Mouse (Mus musculus): Measurements from ENCODE around the gene Srrm4. TPM values are rescaled to one million over a fixed set of nuclear protein-coding genes. Genes with fewer than 3 reads are reported as not detected.

The Srrm4 gene
- polyA plus RNA-seq, 1 experiment from 2014 or later, result 0.09 TPM

- H3K4me2 ChIP-seq (ENCODE audit: low read depth, severe bottlenecking), result no peak overlapping the region
- H3K9ac ChIP-seq (ENCODE audit: low read length), result no peak overlapping the region
- H3K27ac ChIP-seq (replicated peaks; ENCODE audit: low read depth, low read length), result no peak overlapping the region
- H3K36me3 ChIP-seq (ENCODE audit: control insufficient read depth, insufficient read depth, low read length), result no peaks in the 10 kb centered on the region
- no peak for DNase-seq (ENCODE audit: low spot score)
- H3K4me1 ChIP-seq (ENCODE audit: control insufficient read depth, insufficient read depth, low read length), result peaks cover 2% of the 10 kb centered on the region; the same call in 1 of the 2 replicates
- no peaks in the 10 kb centered on the region for H3K9me3 ChIP-seq (ENCODE audit: control insufficient read depth, low read length)
- ATAC-seq (ENCODE audit: insufficient number of reproducible peaks, low FRiP score, low TSS enrichment, low read depth), result no peak
- 46% methylated on average over 7 of the region's 7 CpGs for WGBS
- no peak overlapping the region for H3K4me3 ChIP-seq (ENCODE audit: low read depth, low read length)
- H3K27me3 ChIP-seq (ENCODE audit: control insufficient read depth, insufficient read depth, low read length), result no peaks in the 10 kb centered on the region
Measured at GRCm38 (mm10) chr5:116494377-116494776, 97.2 kb downstream of the Srrm4 start.

- DNase-seq (ENCODE audit: low spot score), result no peak
- WGBS, result 77% methylated on average over 3 of the region's 3 CpGs
- Histone ChIP-seq H3K27ac (replicated peaks; ENCODE audit: low read depth, low read length) (no peak overlapping the region), H3K27me3 (ENCODE audit: control insufficient read depth, insufficient read depth, low read length) (no peaks in the 10 kb centered on the region), H3K4me3 (ENCODE audit: low read depth, low read length) (no peak overlapping the region), H3K9me3 (ENCODE audit: control insufficient read depth, low read length) (no peaks in the 10 kb centered on the region), H3K4me2 (ENCODE audit: low read depth, severe bottlenecking) (no peak overlapping the region), H3K9ac (ENCODE audit: low read length) (no peak overlapping the region), H3K36me3 (ENCODE audit: control insufficient read depth, insufficient read depth, low read length) (no peaks in the 10 kb centered on the region), H3K4me1 (ENCODE audit: control insufficient read depth, insufficient read depth, low read length) (peaks cover 2% of the 10 kb centered on the region; the same call in 1 of the 2 replicates)
- ATAC-seq (ENCODE audit: insufficient number of reproducible peaks, low FRiP score, low TSS enrichment, low read depth), result no peak
Measured at GRCm38 (mm10) chr5:116492726-116493125, 98.9 kb downstream of the Srrm4 start.

- Histone ChIP-seq H3K9me3 (ENCODE audit: control insufficient read depth, low read length) (no peaks in the 10 kb centered on the region), H3K4me2 (ENCODE audit: low read depth, severe bottlenecking) (no peak overlapping the region), H3K27ac (replicated peaks; ENCODE audit: low read depth, low read length) (no peak overlapping the region), H3K36me3 (ENCODE audit: control insufficient read depth, insufficient read depth, low read length) (no peaks in the 10 kb centered on the region), H3K4me3 (ENCODE audit: low read depth, low read length) (no peak overlapping the region), H3K4me1 (ENCODE audit: control insufficient read depth, insufficient read depth, low read length) (no peaks in the 10 kb centered on the region), H3K9ac (ENCODE audit: low read length) (no peak overlapping the region), H3K27me3 (ENCODE audit: control insufficient read depth, insufficient read depth, low read length) (no peaks in the 10 kb centered on the region)
- WGBS, result 70% methylated on average over 12 of the region's 12 CpGs
- no peak for ATAC-seq (ENCODE audit: insufficient number of reproducible peaks, low FRiP score, low TSS enrichment, low read depth)
- DNase-seq (ENCODE audit: low spot score), result no peak
Measured at GRCm38 (mm10) chr5:116491794-116492420, 99.7 kb downstream of the Srrm4 start.

- ATAC-seq (ENCODE audit: insufficient number of reproducible peaks, low FRiP score, low TSS enrichment, low read depth) (no peak), DNase-seq (ENCODE audit: low spot score) (no peak)
- Histone ChIP-seq H3K27ac (replicated peaks; ENCODE audit: low read depth, low read length) (no peak overlapping the region), H3K36me3 (ENCODE audit: control insufficient read depth, insufficient read depth, low read length) (no peaks in the 10 kb centered on the region), H3K4me1 (ENCODE audit: control insufficient read depth, insufficient read depth, low read length) (no peaks in the 10 kb centered on the region), H3K4me2 (ENCODE audit: low read depth, severe bottlenecking) (no peak overlapping the region), H3K9ac (ENCODE audit: low read length) (no peak overlapping the region), H3K4me3 (ENCODE audit: low read depth, low read length) (no peak overlapping the region), H3K27me3 (ENCODE audit: control insufficient read depth, insufficient read depth, low read length) (no peaks in the 10 kb centered on the region), H3K9me3 (ENCODE audit: control insufficient read depth, low read length) (no peaks in the 10 kb centered on the region)
- 70% methylated on average over 5 of the region's 5 CpGs for WGBS
Measured at GRCm38 (mm10) chr5:116490826-116491225, 100.8 kb downstream of the Srrm4 start.

- no peaks in the 10 kb centered on the region for H3K9me3 ChIP-seq (ENCODE audit: control insufficient read depth, low read length)
- no peak overlapping the region for H3K4me2 ChIP-seq (ENCODE audit: low read depth, severe bottlenecking)
- DNase-seq (ENCODE audit: low spot score) (no peak), ATAC-seq (ENCODE audit: insufficient number of reproducible peaks, low FRiP score, low TSS enrichment, low read depth) (no peak)
- no peaks in the 10 kb centered on the region for H3K36me3 ChIP-seq (ENCODE audit: control insufficient read depth, insufficient read depth, low read length)
- H3K4me3 ChIP-seq (ENCODE audit: low read depth, low read length), result no peak overlapping the region
- no peak overlapping the region for H3K27ac ChIP-seq (replicated peaks; ENCODE audit: low read depth, low read length)
- 0 out of 2 replicates have a peak, but pooled peaks cover 3% of the 10 kb centered on the region for H3K4me1 ChIP-seq (ENCODE audit: control insufficient read depth, insufficient read depth, low read length)
- no peak overlapping the region for H3K9ac ChIP-seq (ENCODE audit: low read length)
- H3K27me3 ChIP-seq (ENCODE audit: control insufficient read depth, insufficient read depth, low read length), result no peaks in the 10 kb centered on the region
- 60% methylated on average over 8 of the region's 8 CpGs for WGBS
Measured at GRCm38 (mm10) chr5:116489621-116490020, 102.0 kb downstream of the Srrm4 start.

GRCm38 (mm10) chr5:116486135-116486534, 105.5 kb downstream of the Srrm4 start:
- Histone ChIP-seq H3K36me3 (ENCODE audit: control insufficient read depth, insufficient read depth, low read length) (no peaks in the 10 kb centered on the region), H3K27me3 (ENCODE audit: control insufficient read depth, insufficient read depth, low read length) (no peaks in the 10 kb centered on the region), H3K27ac (replicated peaks; ENCODE audit: low read depth, low read length) (no peak overlapping the region), H3K9ac (ENCODE audit: low read length) (no peak overlapping the region), H3K4me1 (ENCODE audit: control insufficient read depth, insufficient read depth, low read length) (0 out of 2 replicates have a peak, but pooled peaks cover 3% of the 10 kb centered on the region), H3K9me3 (ENCODE audit: control insufficient read depth, low read length) (no peaks in the 10 kb centered on the region), H3K4me3 (ENCODE audit: low read depth, low read length) (no peak overlapping the region), H3K4me2 (ENCODE audit: low read depth, severe bottlenecking) (no peak overlapping the region)
- no peak for DNase-seq (ENCODE audit: low spot score)
- WGBS, result 56% methylated on average over 4 of the region's 4 CpGs
- ATAC-seq (ENCODE audit: insufficient number of reproducible peaks, low FRiP score, low TSS enrichment, low read depth), result no peak

- ATAC-seq (ENCODE audit: insufficient number of reproducible peaks, low FRiP score, low TSS enrichment, low read depth) (no peak), DNase-seq (ENCODE audit: low spot score) (peak; percentile 53)
- WGBS, result 30% methylated on average over 5 of the region's 5 CpGs
- H3K27me3 ChIP-seq (ENCODE audit: control insufficient read depth, insufficient read depth, low read length), result no peaks in the 10 kb centered on the region
- H3K4me1 ChIP-seq (ENCODE audit: control insufficient read depth, insufficient read depth, low read length), result 0 out of 2 replicates have a peak, but pooled peaks cover 3% of the 10 kb centered on the region
- H3K9ac ChIP-seq (ENCODE audit: low read length), result no peak overlapping the region
- H3K36me3 ChIP-seq (ENCODE audit: control insufficient read depth, insufficient read depth, low read length), result no peaks in the 10 kb centered on the region
- H3K4me2 ChIP-seq (ENCODE audit: low read depth, severe bottlenecking), result no peak overlapping the region
- H3K4me3 ChIP-seq (ENCODE audit: low read depth, low read length), result no peak overlapping the region
- H3K9me3 ChIP-seq (ENCODE audit: control insufficient read depth, low read length), result no peaks in the 10 kb centered on the region
- no peak overlapping the region for H3K27ac ChIP-seq (replicated peaks; ENCODE audit: low read depth, low read length)
Measured at GRCm38 (mm10) chr5:116485069-116485468, 106.5 kb downstream of the Srrm4 start.

GRCm38 (mm10) chr5:116484236-116484635, 107.4 kb downstream of the Srrm4 start:
- 94% methylated on average over 9 of the region's 9 CpGs for WGBS
- H3K4me3 ChIP-seq (ENCODE audit: low read depth, low read length), result no peak overlapping the region
- no peaks in the 10 kb centered on the region for H3K27me3 ChIP-seq (ENCODE audit: control insufficient read depth, insufficient read depth, low read length)
- 0 out of 2 replicates have a peak, but pooled peaks cover 3% of the 10 kb centered on the region for H3K4me1 ChIP-seq (ENCODE audit: control insufficient read depth, insufficient read depth, low read length)
- no peak overlapping the region for H3K27ac ChIP-seq (replicated peaks; ENCODE audit: low read depth, low read length)
- H3K9me3 ChIP-seq (ENCODE audit: control insufficient read depth, low read length), result no peaks in the 10 kb centered on the region
- ATAC-seq (ENCODE audit: insufficient number of reproducible peaks, low FRiP score, low TSS enrichment, low read depth) (no peak), DNase-seq (ENCODE audit: low spot score) (no peak)
- H3K9ac ChIP-seq (ENCODE audit: low read length), result no peak overlapping the region
- H3K36me3 ChIP-seq (ENCODE audit: control insufficient read depth, insufficient read depth, low read length), result no peaks in the 10 kb centered on the region
- H3K4me2 ChIP-seq (ENCODE audit: low read depth, severe bottlenecking), result no peak overlapping the region
